Mouse (Mus musculus) kidney, postnatal 36 days (tissue): ENCODE results near the gene Psmc1.
A peak's percentile ranks its signal among the peaks of the same experiment; 100 is the strongest.

ENCODE experiments used
- DNase-seq, 2 experiments: peaks; one replicate each; pipeline ENCODE4 v3.0.0; 2021 to 2022; ENCODE audit warnings: mixed read lengths in 2 of 2

The Psmc1 gene

DNA sequence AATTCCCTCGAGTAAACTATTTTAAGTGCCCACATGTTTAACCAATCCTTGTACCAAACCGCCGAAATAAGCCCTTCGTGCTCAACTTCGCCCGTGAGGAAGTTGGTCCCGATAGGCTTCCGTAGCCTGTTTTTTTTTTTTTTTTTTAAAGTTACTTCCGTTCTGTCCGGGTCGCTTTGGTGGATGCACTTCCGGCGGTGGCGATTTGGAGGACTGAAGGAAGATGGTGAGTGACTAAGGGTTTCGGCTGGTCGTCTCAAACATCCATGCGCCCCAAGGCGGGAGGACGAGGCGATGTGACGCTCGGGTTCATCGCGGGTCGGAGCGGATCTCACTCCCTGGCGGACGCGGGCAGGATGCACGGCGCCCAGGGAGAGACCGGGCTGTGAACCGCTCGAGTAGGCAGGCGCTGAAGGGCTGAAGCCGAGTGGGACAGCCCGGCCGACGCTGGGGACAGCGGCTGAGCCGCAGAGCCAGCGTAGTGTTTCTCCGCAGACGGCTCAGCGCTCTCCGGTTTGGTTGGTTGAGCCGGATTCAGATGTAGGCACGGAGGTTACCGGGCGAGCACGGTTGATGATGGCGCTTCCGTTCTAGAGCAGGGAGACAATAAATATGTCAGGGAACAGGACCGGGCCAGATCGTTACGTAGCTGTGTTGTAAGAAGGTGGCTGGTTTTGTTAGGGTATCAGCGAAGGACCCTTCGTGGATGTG lies at the start of gene Psmc1:
Gene Psmc1 (plus strand): TSS at position 169 of the 711 bp plus-strand sequence.
- DNase-seq: peak; percentile 85

DNA sequence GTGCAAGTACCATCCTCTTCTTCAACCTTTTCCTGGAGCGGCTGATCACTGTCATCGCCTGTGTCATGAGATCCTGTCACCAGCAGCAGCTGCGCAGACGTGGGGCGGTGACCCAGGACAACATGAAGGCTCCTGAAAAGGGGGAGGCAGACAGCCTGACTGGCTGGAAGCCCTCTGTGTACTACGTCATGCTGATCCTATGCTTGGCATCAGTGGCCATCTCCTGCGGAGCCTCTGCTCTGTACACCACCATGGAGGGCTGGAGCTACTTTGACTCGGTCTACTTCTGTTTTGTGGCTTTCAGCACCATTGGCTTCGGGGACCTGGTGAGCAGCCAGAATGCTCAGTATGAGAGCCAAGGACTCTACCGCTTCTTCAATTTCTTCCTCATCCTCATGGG lies 48.9 kb upstream of the Psmc1 start:
- no peak for DNase-seq

DNA sequence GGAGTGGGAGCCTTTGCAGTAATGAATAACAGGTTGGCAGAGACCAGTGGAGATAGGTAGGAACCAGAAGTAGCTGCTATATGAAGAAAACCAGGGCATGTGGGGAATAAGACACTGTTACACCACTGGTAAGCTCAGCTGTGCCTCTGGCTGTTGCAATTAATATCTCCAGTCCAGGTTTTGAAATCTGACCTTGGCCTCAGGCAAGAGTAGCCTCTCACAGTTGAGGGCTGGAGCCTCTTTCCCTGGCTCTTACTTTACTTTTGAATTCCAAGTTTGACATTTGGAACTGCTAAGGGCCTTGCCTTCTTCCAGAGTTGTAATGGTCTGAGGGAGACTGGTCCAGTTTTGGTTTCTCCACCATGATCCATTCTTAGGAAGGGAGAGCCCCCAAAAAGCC lies 48.1 kb upstream of the Psmc1 start:
- DNase-seq: no peak

DNA sequence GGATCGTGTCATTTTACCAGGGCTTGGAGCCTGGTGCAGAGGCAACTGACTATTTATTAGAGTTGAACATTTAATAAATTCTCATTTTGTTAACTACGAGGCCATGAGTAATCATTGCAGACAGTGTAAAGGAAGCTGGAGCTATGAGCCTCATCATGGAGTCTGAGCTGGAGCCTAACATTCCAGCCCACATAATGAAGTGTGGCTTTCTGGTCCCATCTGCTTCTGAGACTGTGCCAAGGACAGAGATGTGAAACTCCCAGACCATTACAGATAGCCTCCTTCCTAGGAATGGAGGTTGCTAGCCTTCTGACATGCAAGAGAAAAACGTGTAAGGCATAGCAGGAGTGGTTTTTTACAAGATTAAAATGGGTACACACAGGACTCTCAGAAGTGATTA lies 47.4 kb upstream of the Psmc1 start:
- DNase-seq: no peak

DNA sequence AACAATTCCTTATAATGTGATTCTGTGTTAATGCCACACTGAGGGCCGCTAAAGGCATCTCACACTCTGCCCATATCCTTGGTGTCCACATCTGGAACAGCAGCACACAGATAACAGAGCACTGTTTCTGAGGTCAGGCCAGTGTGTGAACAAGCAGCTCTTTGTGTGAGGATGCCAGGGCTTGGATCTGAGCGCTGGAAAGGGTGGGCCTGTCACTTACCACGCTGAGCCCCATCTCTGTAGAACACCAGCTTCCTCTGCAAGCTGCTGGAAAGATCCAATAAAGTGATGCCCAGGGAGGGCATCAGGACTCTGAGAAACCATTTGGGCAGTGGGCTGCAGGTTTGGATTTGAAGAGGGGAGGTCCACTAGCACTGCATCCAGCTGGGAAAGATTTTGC lies 44.8 kb upstream of the Psmc1 start:
- no peak for DNase-seq

DNA sequence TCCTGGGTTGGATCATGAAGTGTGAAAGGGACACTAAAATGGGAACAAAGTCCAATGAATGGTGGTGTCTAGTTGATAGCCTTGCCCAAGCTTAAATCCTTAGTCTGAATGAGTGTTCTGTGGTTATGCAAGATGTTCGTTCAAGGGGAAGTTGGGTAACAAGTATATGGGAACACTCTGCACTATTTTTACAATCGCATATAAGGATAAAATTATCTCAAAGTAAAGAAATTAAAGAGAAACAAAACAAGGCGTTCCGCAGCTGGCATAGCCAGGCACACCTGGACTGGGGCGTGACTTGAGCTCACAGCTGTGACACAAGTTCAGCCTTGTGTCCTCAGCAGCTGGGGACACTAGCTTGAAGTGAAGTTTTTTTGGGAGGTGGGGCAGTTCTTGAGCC lies 42.5 kb upstream of the Psmc1 start:
- DNase-seq: no peak

DNA sequence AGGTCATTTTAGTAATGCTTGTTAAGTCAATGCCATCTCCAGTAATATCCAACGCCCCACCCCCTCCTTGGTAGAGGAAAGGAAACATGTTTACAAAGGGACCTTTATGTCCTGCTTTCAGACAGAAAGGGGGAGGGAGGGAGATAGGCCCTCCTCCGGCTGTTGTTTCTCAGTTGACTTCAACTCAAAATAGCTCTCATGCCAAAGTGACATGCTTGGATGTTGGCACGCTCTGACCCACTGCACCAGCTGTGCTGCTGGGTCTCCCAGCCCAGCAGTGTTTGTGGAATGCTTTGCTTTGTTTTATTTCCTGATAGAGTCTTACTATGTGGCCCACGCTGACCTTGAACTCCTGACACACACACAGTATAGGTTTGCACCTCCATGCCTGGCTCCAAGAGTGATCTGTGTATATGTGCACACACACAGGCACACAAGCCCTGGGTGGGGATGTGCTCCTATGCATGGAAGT lies 36.7 kb upstream of the Psmc1 start:
- DNase-seq: no peak

DNA sequence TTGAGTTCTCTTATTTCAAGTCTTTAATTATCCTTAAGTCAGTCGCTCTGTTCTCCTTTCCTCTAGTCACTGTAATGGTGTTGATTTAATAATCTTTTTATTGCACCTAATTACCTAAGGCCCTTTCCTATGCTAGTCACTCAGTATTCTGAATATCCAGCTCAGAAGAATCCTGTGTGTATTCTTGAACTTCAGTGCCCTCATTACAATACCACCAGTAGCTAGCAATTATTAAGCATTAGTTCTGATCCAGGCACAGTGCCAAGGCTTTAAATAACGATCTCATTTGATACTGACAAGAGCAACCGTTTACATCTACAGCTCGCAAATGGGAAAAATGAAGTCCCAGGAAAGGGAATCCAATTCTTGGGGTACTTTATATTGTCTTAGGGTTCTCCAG lies 34.2 kb upstream of the Psmc1 start:
- DNase-seq: no peak

DNA sequence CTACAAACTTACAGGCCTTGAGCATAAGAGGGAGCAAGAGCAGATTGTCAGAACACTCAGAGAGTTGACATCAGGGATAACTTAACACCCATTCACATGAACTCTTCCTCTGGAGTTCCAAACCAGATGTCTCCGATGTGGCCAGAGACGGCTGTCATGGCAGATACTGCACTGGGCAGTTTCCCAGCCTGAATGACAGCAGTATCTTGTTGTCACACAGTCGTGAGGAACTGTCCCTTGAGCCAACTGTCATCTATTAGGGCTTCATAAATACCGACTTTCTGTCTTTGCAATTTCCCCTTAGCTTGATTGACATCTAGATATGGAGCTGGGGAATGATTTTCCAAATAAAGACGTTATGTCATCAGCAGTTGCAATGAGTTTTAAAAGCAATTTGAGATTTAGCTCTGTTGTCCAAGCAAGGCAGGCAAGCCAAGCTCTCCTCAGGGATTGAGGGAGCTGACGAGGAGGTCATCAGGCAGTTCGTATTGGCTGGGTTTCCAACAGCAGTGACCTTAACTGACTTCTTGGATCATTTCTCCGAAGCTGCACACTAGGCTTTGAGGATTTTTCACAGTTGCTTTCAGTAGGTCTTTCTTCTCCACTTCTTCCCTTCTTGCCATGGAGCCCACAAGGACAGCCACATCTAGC lies 30.2 kb upstream of the Psmc1 start:
- no peak for DNase-seq

DNA sequence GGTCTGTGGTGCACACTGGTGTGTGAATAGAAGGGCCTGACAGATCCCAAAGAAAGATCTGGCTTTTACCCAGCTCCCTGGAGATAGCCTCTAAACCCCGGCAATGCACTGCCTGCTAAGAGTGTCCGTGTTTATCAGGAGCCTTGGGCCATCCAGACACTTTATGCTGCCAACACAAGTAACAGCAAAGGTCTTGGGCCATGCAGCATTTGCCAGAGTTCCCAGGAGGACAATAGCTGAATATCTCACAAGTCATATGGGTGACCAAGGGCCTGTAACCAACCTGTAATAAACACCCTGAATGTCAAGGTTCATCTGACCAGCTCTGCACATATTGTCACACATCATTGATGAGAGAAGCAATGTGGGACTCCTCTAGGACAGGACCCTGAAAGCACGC lies 21.9 kb upstream of the Psmc1 start:
- DNase-seq: no peak

DNA sequence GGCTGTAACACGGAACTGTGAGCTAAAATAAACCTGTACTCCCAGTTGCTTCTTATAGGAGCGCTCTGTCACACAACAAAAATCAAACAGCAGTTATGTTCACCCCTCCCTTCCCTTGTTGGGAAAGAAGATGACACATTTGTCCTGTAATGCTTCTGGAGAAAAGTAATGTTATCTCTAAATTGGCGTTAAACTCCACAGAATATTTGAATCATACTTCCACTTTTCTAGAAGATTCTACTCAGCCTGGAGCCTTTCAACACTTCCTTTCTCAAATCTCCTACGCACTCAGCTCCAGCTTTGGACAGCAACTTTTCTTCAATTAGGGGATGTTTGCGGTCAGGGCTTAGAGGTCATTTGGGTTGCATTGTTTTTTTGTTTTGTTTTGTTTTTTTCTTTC lies 20.7 kb upstream of the Psmc1 start:
- no peak for DNase-seq

DNA sequence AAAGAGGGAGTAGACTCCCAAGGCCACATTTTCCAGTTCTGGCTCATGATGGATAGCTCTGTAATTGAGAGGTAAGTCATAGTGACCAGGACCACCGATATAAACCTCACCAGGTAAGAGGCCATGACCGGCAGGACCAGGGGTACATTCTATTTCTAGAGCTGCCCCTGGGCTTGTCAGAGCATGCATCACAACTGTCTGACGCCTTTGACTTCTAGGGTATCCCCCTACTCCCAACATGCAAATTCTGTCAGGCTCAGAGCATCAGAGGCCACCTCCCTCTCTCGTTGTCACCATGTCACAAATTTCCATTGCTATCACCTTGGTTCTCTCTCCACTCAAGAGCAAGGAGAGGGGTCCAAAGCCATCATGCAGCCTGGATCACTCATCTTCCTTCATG lies 19.2 kb upstream of the Psmc1 start:
- DNase-seq: no peak

DNA sequence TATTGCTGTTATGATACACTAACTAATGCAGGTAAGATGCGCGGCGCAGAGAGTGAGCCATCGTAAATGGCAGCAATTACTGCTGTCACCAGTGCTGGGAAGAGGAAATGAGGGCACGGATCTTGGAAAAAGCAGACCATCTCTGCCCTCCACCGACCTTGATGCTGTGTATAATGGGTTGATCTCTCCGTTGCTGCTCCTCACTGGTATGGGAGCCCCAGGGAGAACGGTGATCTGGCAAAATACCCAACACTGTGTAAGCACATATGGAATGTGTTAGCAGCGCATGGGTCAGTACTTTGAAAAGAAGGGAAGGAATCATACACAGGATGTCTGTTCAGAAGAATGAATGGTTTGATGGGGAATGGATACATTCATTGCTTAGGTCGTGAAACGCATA lies 16.9 kb upstream of the Psmc1 start:
- no peak for DNase-seq

DNA sequence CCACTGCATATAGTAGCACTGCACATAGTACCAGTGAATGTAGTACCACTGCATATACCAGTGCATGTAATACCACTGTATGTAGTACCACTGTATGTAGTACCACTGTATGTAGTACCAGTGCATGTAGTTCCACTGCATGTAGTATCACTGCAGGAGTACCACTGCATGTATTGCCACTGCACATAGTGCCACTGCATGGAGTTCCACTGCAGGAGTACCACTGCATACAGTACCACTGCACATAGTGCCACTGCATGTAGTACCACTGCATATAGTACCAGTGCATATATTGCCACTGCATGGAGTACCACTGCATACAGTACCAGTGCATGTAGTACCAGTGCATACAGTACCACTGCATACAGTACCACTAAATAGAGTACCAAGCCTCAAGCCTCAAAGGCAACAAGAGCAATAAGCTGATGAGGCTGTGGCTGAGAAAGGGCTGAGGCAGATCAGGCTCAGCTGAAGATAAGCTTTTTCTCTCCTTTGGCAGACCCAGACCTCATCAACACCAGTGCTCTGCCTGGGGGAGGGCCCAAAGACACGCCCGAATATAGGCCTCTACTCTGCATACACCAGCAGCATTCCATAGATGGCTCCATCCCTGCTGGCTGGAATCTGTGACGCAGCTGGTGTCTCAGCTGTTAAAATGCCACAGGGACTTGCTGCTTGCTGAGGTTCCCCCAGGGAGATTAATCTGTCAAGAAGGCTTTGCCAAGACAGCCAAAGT lies 9.8 kb upstream of the Psmc1 start:
- no peak for DNase-seq

DNA sequence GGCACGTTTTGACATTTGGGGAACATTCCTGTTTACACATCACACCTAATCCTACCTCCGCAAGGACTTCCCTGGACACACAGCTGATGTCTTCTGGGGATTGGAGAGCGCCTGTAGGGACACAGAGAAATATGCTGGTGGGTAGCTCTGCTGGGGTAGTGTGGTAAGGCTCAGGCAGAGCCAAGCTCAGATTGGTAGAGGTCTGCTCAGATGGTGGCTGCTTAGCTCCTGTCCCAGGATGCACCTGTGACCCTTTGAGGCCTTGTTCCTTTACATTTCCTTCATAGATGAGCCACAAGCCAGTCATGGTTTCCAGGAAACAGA lies 9.3 kb upstream of the Psmc1 start:
- DNase-seq: no peak

DNA sequence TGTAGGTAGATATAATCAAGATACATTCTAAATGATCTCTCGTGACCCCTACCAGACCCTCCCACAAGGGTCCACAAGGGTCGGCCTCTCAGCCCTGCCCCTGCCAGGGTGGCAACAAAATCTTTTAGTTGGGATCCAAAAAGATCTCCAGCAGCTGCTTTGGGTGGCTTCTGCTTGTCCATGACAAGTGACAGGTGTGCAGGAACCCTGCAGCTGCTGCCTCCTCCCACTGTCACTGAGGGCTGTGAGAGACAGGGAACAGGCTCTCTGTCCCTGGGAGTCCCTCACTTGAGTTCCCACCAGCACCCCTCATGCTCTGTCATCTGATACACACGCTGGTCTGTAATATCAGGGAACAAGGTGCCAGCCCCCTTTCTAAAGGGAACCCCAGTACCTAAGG lies 8.3 kb upstream of the Psmc1 start:
- DNase-seq: no peak

DNA sequence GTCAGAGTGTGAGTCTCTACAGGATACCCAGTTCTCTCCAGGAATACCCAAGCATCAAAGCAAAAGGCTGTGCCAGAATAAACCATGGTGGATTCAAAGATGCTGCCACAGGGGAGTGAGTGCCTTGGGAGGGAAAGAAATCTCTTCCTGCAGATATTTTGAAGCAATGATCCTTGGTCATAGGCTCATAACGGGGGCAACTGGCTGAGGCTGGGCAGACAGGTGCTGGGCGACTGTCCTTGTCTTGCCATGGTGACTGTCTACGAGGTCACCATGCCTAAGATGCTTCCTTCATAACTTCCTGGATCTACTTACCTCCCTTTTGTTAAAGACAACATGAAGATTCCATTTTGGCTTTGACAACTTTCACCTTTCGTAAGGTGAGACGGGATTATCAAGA lies 5.4 kb upstream of the Psmc1 start:
- DNase-seq: no peak

DNA sequence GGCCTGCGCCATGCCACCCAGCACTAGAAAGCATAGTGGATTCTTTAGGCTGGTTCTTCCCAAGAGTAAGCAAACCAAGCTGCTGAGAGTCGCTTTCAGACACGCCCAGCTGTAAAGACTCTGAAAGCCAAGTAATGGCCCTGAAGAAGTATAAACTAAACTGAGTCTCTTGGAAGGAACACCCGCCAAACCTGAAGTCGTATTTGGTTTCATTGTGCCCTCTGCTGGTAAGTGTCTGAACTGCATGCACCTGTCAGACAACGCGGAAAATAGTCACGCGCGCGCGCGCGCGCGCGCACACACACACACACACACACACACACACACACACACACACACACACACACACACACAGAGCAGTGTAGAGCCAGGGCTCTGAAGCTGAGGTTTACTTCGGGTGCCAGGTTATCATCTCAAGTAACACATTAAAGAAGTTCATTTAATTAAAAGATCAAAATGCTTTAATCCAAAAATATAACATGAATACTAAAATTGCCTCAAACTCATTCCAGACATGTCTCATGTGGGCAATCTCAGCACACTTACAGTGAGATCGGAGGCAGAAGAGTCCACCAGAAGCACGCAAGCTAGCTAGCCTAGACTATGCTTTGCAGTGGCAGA lies 3.6 kb upstream of the Psmc1 start:
- peak; percentile 64 to 89 for DNase-seq

DNA sequence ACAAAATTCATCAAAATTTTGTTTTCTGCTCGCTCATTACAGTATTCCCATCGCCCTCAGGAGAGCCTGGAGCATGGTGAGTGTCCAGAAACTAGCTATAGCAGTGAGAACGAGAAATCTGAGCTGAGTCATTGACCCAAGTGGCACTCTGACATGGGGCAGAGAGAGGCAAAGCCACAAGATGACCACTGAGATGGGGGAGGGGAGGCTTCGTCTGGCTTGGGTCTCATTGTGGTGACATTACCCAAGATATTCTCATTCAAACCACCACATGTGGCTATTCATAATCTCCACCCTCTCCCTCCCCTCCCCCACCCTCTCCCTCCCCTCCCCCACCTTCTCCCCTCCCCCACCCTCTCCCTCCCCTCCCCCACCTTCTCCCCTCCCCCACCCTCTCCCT lies 2.5 kb upstream of the Psmc1 start:
- no peak for DNase-seq

DNA sequence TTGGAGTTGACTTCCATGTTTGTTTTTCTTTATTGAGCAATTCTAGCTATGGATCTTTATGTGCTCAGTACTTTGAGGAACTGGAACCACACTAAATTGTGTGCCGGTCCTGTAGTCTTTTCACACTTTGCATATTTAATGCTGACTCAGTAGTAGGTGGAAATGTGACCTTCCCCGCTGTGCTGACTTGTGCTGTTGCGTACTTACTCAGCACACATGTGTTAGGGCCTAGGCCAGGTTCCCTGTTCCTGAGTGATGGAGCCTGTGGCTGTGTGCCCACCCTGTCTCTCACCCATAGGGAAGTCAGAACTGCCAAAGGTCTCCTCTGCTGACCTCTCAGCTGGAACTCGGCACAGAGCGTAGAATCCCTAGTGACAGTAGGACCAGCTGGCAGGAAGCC lies 6.0 kb downstream of the Psmc1 start:
- DNase-seq: peak in 1 of 2 experiments; percentile 18

DNA sequence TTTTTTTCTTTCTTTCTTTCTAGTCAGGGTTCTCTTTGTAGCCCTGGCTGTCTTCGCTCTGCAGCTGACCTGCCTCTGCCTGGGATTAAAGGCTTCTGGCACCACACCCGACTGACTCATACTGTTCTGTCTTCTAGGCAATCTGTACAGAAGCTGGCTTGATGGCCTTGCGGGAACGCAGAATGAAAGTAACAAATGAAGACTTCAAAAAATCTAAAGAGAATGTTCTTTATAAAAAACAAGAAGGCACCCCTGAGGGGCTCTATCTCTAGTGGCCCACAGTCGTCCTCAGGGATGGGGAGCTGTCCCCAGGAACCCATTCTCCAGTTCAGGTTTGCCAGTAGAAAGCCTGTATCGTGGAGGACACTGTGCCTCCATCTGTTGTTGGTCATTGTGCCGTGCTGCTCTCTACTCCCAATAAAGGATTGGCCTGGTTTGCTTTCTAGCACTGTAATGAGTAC lies 13.0 kb downstream of the Psmc1 start:
- DNase-seq: no peak

DNA sequence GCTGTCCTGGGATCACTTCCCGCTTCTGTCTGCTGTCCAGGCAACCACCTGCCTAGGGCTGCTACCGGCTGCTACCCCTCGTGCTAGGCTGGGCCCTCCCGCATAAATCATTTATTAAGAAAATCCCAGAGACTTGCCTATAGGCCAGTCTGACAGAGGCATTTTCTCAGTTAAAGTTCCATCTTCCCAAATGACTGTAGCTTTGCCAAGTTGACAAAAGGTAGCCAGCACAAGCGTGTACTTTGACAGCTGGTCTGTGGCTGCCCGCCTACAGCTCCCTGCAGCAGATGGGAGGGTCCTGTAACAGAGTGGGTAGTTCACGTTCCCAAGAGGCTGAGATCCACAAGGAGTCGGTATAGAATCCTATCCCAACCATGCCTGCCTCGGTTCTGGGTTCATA lies 13.5 kb downstream of the Psmc1 start:
- DNase-seq: peak; percentile 43 to 68

DNA sequence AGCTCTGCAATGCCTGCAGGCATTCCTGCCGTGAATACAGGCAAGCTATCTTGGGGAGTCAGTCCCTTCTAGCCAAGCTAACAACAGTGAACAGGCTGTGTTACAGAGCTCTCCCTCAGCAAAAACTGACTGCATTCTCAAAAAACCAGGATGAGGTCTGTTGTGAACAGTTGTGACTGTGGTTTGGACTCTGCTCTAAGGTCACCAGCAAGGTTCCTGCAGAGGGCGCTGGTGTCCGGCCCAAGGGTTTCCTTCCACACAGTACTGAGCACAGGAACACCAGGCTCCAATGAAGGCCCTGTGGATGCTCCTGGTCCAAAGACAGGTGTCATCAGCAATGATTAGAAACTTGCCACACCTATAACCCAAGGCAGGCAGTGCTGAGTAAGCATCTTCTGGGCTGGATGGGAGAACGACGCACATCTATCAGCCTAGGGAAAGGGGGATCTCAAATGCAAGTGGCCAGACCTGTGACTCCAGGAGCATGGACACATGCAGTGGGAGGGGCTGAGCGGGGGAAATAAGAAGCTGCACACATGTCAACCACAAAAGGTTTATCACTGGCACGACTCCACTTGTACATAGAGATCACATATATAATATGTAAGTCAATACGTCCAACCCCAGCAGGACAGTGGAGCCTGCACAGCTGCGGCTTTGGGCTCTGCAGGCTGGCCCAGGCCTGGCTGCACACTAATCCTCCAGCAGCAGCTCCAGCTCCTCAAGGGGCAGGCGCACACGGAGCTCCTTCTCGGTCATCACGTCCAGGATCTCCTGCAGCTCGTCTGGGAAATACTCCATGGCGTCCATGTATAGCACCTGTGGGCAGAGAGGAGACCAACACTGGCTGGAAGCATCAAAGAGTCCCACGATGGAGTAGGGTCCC lies 15.2 kb downstream of the Psmc1 start:
- DNase-seq: peak in 1 of 2 experiments; percentile 63
